Mouse (Mus musculus): Measurements from ENCODE around the gene Tjp1. TPM values are rescaled to one million over a fixed set of nuclear protein-coding genes. Genes with fewer than 3 reads are reported as not detected.

The Tjp1 gene
- polyA plus RNA-seq, 1 experiment from 2014 or later = 21.1 TPM

- no peaks in the 10 kb centered on the region for H3K36me3 ChIP-seq (ENCODE audit: control insufficient read depth, insufficient read depth, low read length)
- no peak for ATAC-seq (ENCODE audit: insufficient read depth, low FRiP score)
- WGBS = 85% methylated on average over 3 of the region's 3 CpGs
- H3K9ac ChIP-seq (ENCODE audit: low read length) = no peak overlapping the region
- no peaks in the 10 kb centered on the region for H3K9me3 ChIP-seq (replicated peaks; ENCODE audit: control insufficient read depth, low read length)
- H3K27me3 ChIP-seq (ENCODE audit: control insufficient read depth, insufficient read depth, low read length) = no peaks in the 10 kb centered on the region
- H3K4me2 ChIP-seq (ENCODE audit: low read depth, low read length) = no peak overlapping the region
- H3K27ac ChIP-seq (ENCODE audit: low read length) = no peak overlapping the region
- H3K4me3 ChIP-seq (replicated peaks; ENCODE audit: low read length) = no peak overlapping the region
- H3K4me1 ChIP-seq (ENCODE audit: control insufficient read depth, insufficient read depth, low read length) = peaks cover 15% of the 10 kb centered on the region
Measured at GRCm38 (mm10) chr7:65416506-65416905, 111.1 kb downstream of the Tjp1 start.

- Histone ChIP-seq H3K9ac (ENCODE audit: low read length) (no peak overlapping the region), H3K27me3 (ENCODE audit: control insufficient read depth, insufficient read depth, low read length) (no peaks in the 10 kb centered on the region), H3K4me3 (replicated peaks; ENCODE audit: low read length) (no peak overlapping the region), H3K36me3 (ENCODE audit: control insufficient read depth, insufficient read depth, low read length) (no peaks in the 10 kb centered on the region), H3K9me3 (replicated peaks; ENCODE audit: control insufficient read depth, low read length) (no peaks in the 10 kb centered on the region), H3K4me2 (ENCODE audit: low read depth, low read length) (no peak overlapping the region), H3K4me1 (ENCODE audit: control insufficient read depth, insufficient read depth, low read length) (peaks cover 15% of the 10 kb centered on the region), H3K27ac (ENCODE audit: low read length) (no peak overlapping the region; the same call in 1 of the 2 replicates)
- ATAC-seq (ENCODE audit: insufficient read depth, low FRiP score) = no peak
- 27% methylated on average over 13 of the region's 13 CpGs for WGBS
Measured at GRCm38 (mm10) chr7:65413946-65414945, 113.3 kb downstream of the Tjp1 start.

- Histone ChIP-seq H3K4me2 (ENCODE audit: low read depth, low read length) (no peak overlapping the region), H3K4me1 (ENCODE audit: control insufficient read depth, insufficient read depth, low read length) (peaks cover 6% of the 10 kb centered on the region), H3K27me3 (ENCODE audit: control insufficient read depth, insufficient read depth, low read length) (no peaks in the 10 kb centered on the region), H3K9ac (ENCODE audit: low read length) (no peak overlapping the region), H3K36me3 (ENCODE audit: control insufficient read depth, insufficient read depth, low read length) (no peaks in the 10 kb centered on the region), H3K4me3 (replicated peaks; ENCODE audit: low read length) (no peak overlapping the region), H3K27ac (ENCODE audit: low read length) (no peak overlapping the region), H3K9me3 (replicated peaks; ENCODE audit: control insufficient read depth, low read length) (no peaks in the 10 kb centered on the region)
- ATAC-seq (ENCODE audit: insufficient read depth, low FRiP score) = no peak
- WGBS = 46% methylated on average over 7 of the region's 7 CpGs
Measured at GRCm38 (mm10) chr7:65410668-65411067, 116.9 kb downstream of the Tjp1 start.

- no peak for ATAC-seq (ENCODE audit: insufficient read depth, low FRiP score)
- no peaks in the 10 kb centered on the region for H3K9me3 ChIP-seq (replicated peaks; ENCODE audit: control insufficient read depth, low read length)
- WGBS = 78% methylated on average over 3 of the region's 3 CpGs
- H3K4me3 ChIP-seq (replicated peaks; ENCODE audit: low read length) = no peak overlapping the region
- no peak overlapping the region for H3K27ac ChIP-seq (ENCODE audit: low read length)
- no peaks in the 10 kb centered on the region for H3K4me1 ChIP-seq (ENCODE audit: control insufficient read depth, insufficient read depth, low read length)
- no peak overlapping the region for H3K4me2 ChIP-seq (ENCODE audit: low read depth, low read length)
- no peak overlapping the region for H3K9ac ChIP-seq (ENCODE audit: low read length)
- no peaks in the 10 kb centered on the region for H3K36me3 ChIP-seq (ENCODE audit: control insufficient read depth, insufficient read depth, low read length)
- H3K27me3 ChIP-seq (ENCODE audit: control insufficient read depth, insufficient read depth, low read length) = no peaks in the 10 kb centered on the region
Measured at GRCm38 (mm10) chr7:65406427-65406826, 121.2 kb downstream of the Tjp1 start.

- H3K4me2 ChIP-seq (ENCODE audit: low read depth, low read length) = no peak overlapping the region
- no peaks in the 10 kb centered on the region for H3K4me1 ChIP-seq (ENCODE audit: control insufficient read depth, insufficient read depth, low read length)
- no peaks in the 10 kb centered on the region for H3K27me3 ChIP-seq (ENCODE audit: control insufficient read depth, insufficient read depth, low read length)
- H3K9ac ChIP-seq (ENCODE audit: low read length) = no peak overlapping the region
- no peaks in the 10 kb centered on the region for H3K9me3 ChIP-seq (replicated peaks; ENCODE audit: control insufficient read depth, low read length)
- no peak overlapping the region for H3K4me3 ChIP-seq (replicated peaks; ENCODE audit: low read length)
- H3K36me3 ChIP-seq (ENCODE audit: control insufficient read depth, insufficient read depth, low read length) = no peaks in the 10 kb centered on the region
- 92% methylated on average over 5 of the region's 5 CpGs for WGBS
- no peak for ATAC-seq (ENCODE audit: insufficient read depth, low FRiP score)
- no peak overlapping the region for H3K27ac ChIP-seq (ENCODE audit: low read length)
Measured at GRCm38 (mm10) chr7:65402516-65402915, 125.1 kb downstream of the Tjp1 start.

GRCm38 (mm10) chr7:65401622-65402021, 126.0 kb downstream of the Tjp1 start:
- Histone ChIP-seq H3K4me2 (ENCODE audit: low read depth, low read length) (no peak overlapping the region), H3K9me3 (replicated peaks; ENCODE audit: control insufficient read depth, low read length) (no peaks in the 10 kb centered on the region), H3K27me3 (ENCODE audit: control insufficient read depth, insufficient read depth, low read length) (no peaks in the 10 kb centered on the region), H3K4me1 (ENCODE audit: control insufficient read depth, insufficient read depth, low read length) (no peaks in the 10 kb centered on the region), H3K27ac (ENCODE audit: low read length) (no peak overlapping the region), H3K4me3 (replicated peaks; ENCODE audit: low read length) (no peak overlapping the region), H3K9ac (ENCODE audit: low read length) (no peak overlapping the region), H3K36me3 (ENCODE audit: control insufficient read depth, insufficient read depth, low read length) (no peaks in the 10 kb centered on the region)
- no peak for ATAC-seq (ENCODE audit: insufficient read depth, low FRiP score)

GRCm38 (mm10) chr7:65395891-65396290, 131.7 kb downstream of the Tjp1 start:
- no peaks in the 10 kb centered on the region for H3K27me3 ChIP-seq (ENCODE audit: control insufficient read depth, insufficient read depth, low read length)
- H3K4me3 ChIP-seq (replicated peaks; ENCODE audit: low read length) = no peak overlapping the region
- H3K36me3 ChIP-seq (ENCODE audit: control insufficient read depth, insufficient read depth, low read length) = no peaks in the 10 kb centered on the region
- no peaks in the 10 kb centered on the region for H3K9me3 ChIP-seq (replicated peaks; ENCODE audit: control insufficient read depth, low read length)
- 86% methylated on average over 4 of the region's 4 CpGs for WGBS
- H3K4me1 ChIP-seq (ENCODE audit: control insufficient read depth, insufficient read depth, low read length) = peaks cover 10% of the 10 kb centered on the region
- H3K9ac ChIP-seq (ENCODE audit: low read length) = no peak overlapping the region
- no peak overlapping the region for H3K4me2 ChIP-seq (ENCODE audit: low read depth, low read length)
- no peak overlapping the region for H3K27ac ChIP-seq (ENCODE audit: low read length)
- no peak for ATAC-seq (ENCODE audit: insufficient read depth, low FRiP score)

- no peak overlapping the region for H3K4me3 ChIP-seq (replicated peaks; ENCODE audit: low read length)
- WGBS = 80% methylated on average over 5 of the region's 5 CpGs
- no peak overlapping the region for H3K27ac ChIP-seq (ENCODE audit: low read length)
- H3K4me2 ChIP-seq (ENCODE audit: low read depth, low read length) = no peak overlapping the region
- no peak for ATAC-seq (ENCODE audit: insufficient read depth, low FRiP score)
- H3K9me3 ChIP-seq (replicated peaks; ENCODE audit: control insufficient read depth, low read length) = no peaks in the 10 kb centered on the region
- no peak overlapping the region for H3K9ac ChIP-seq (ENCODE audit: low read length)
- H3K4me1 ChIP-seq (ENCODE audit: control insufficient read depth, insufficient read depth, low read length) = peaks cover 10% of the 10 kb centered on the region
- no peaks in the 10 kb centered on the region for H3K36me3 ChIP-seq (ENCODE audit: control insufficient read depth, insufficient read depth, low read length)
- no peaks in the 10 kb centered on the region for H3K27me3 ChIP-seq (ENCODE audit: control insufficient read depth, insufficient read depth, low read length)
Measured at GRCm38 (mm10) chr7:65395166-65395565, 132.4 kb downstream of the Tjp1 start.

GRCm38 (mm10) chr7:65394672-65395071, 132.9 kb downstream of the Tjp1 start:
- no peak overlapping the region for H3K4me3 ChIP-seq (replicated peaks; ENCODE audit: low read length)
- no peak overlapping the region for H3K4me2 ChIP-seq (ENCODE audit: low read depth, low read length)
- WGBS = 36% methylated on average over 2 of the region's 2 CpGs
- no peaks in the 10 kb centered on the region for H3K36me3 ChIP-seq (ENCODE audit: control insufficient read depth, insufficient read depth, low read length)
- H3K27ac ChIP-seq (ENCODE audit: low read length) = no peak overlapping the region
- peaks cover 10% of the 10 kb centered on the region for H3K4me1 ChIP-seq (ENCODE audit: control insufficient read depth, insufficient read depth, low read length)
- no peak for ATAC-seq (ENCODE audit: insufficient read depth, low FRiP score)
- H3K27me3 ChIP-seq (ENCODE audit: control insufficient read depth, insufficient read depth, low read length) = no peaks in the 10 kb centered on the region
- H3K9ac ChIP-seq (ENCODE audit: low read length) = no peak overlapping the region
- no peaks in the 10 kb centered on the region for H3K9me3 ChIP-seq (replicated peaks; ENCODE audit: control insufficient read depth, low read length)
